Mouse (Mus musculus): ENCODE results near the gene Fam19a1. TPM values are rescaled to one million over a fixed set of nuclear protein-coding genes. Genes with fewer than 3 reads are reported as not detected.

Fam19a1 gene
- polyA plus RNA-seq, 1 experiment from 2014 or later: 10.6 TPM

DNA sequence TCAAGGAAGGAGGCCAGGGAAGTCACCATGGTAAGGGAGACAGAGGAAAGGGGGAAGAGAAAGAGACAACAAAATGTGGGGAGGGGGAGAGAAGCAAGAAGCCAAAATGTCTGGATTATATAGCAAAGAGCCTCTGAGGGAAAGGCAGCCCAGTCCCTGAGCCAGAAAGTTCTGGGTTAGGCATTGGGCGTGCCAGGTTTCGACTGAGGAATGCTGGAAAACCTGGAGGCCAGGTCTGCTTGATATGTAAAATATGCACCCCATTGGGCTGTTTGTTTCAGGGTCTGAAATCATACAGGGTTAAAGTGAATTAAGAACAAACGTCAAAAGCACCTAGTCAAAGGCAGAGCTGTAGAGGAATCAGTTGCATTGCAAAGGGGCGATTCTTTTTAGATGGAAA is 346.1 kb downstream of the Fam19a1 start:
- Histone ChIP-seq H3K27me3 (replicated peaks; ENCODE audit: control insufficient read depth, insufficient read depth, low read length) (no peaks in the 10 kb centered on the region), H3K4me3 (ENCODE audit: low read depth, low read length) (no peak overlapping the region), H3K9me3 (ENCODE audit: control insufficient read depth, low read length) (no peaks in the 10 kb centered on the region), H3K4me2 (ENCODE audit: low read length) (no peak overlapping the region), H3K27ac (ENCODE audit: low read depth) (no peak overlapping the region), H3K9ac (ENCODE audit: low read length) (no peak overlapping the region), H3K36me3 (ENCODE audit: control insufficient read depth, insufficient read depth, low read length) (no peaks in the 10 kb centered on the region), H3K4me1 (replicated peaks; ENCODE audit: control insufficient read depth, insufficient read depth, low read length) (0 out of 2 replicates have a peak, but pooled peaks cover 3% of the 10 kb centered on the region)
- WGBS: 75% methylated on average over 4 of the region's 4 CpGs
- DNase-seq (ENCODE audit: low spot score): no peak
- no peak for ATAC-seq (replicated peaks; ENCODE audit: low FRiP score, low TSS enrichment, low read depth)

GRCm38 (mm10) chr6:96499464-96499863 is 386.5 kb downstream of the Fam19a1 start:
- DNase-seq (ENCODE audit: low spot score) (no peak), ATAC-seq (replicated peaks; ENCODE audit: low FRiP score, low TSS enrichment, low read depth) (no peak)
- Histone ChIP-seq H3K27me3 (replicated peaks; ENCODE audit: control insufficient read depth, insufficient read depth, low read length) (no peaks in the 10 kb centered on the region), H3K27ac (ENCODE audit: low read depth) (no peak overlapping the region), H3K4me3 (ENCODE audit: low read depth, low read length) (no peak overlapping the region), H3K9ac (ENCODE audit: low read length) (no peak overlapping the region), H3K4me2 (ENCODE audit: low read length) (no peak overlapping the region), H3K4me1 (replicated peaks; ENCODE audit: control insufficient read depth, insufficient read depth, low read length) (no peaks in the 10 kb centered on the region), H3K36me3 (ENCODE audit: control insufficient read depth, insufficient read depth, low read length) (no peaks in the 10 kb centered on the region), H3K9me3 (ENCODE audit: control insufficient read depth, low read length) (no peaks in the 10 kb centered on the region)
- 42% methylated on average over 5 of the region's 5 CpGs for WGBS

GRCm38 (mm10) chr6:96541600-96541999 is 428.6 kb downstream of the Fam19a1 start:
- no peaks in the 10 kb centered on the region for H3K9me3 ChIP-seq (ENCODE audit: control insufficient read depth, low read length)
- H3K27me3 ChIP-seq (replicated peaks; ENCODE audit: control insufficient read depth, insufficient read depth, low read length): no peaks in the 10 kb centered on the region
- H3K4me2 ChIP-seq (ENCODE audit: low read length): no peak overlapping the region
- no peaks in the 10 kb centered on the region for H3K4me1 ChIP-seq (replicated peaks; ENCODE audit: control insufficient read depth, insufficient read depth, low read length)
- H3K36me3 ChIP-seq (ENCODE audit: control insufficient read depth, insufficient read depth, low read length): no peaks in the 10 kb centered on the region
- no peak overlapping the region for H3K9ac ChIP-seq (ENCODE audit: low read length)
- 68% methylated on average over 2 of the region's 2 CpGs for WGBS
- no peak overlapping the region for H3K27ac ChIP-seq (ENCODE audit: low read depth)
- DNase-seq (ENCODE audit: low spot score) (no peak), ATAC-seq (replicated peaks; ENCODE audit: low FRiP score, low TSS enrichment, low read depth) (no peak)
- no peak overlapping the region for H3K4me3 ChIP-seq (ENCODE audit: low read depth, low read length)

GRCm38 (mm10) chr6:96544832-96545231 is 431.9 kb downstream of the Fam19a1 start:
- H3K9ac ChIP-seq (ENCODE audit: low read length): no peak overlapping the region
- no peaks in the 10 kb centered on the region for H3K4me1 ChIP-seq (replicated peaks; ENCODE audit: control insufficient read depth, insufficient read depth, low read length)
- no peaks in the 10 kb centered on the region for H3K9me3 ChIP-seq (ENCODE audit: control insufficient read depth, low read length)
- no peak overlapping the region for H3K4me2 ChIP-seq (ENCODE audit: low read length)
- no peaks in the 10 kb centered on the region for H3K27me3 ChIP-seq (replicated peaks; ENCODE audit: control insufficient read depth, insufficient read depth, low read length)
- no peak overlapping the region for H3K4me3 ChIP-seq (ENCODE audit: low read depth, low read length)
- H3K27ac ChIP-seq (ENCODE audit: low read depth): no peak overlapping the region
- no peaks in the 10 kb centered on the region for H3K36me3 ChIP-seq (ENCODE audit: control insufficient read depth, insufficient read depth, low read length)
- no peak for DNase-seq (ENCODE audit: low spot score)
- 74% methylated on average over 3 of the region's 3 CpGs for WGBS
- ATAC-seq (replicated peaks; ENCODE audit: low FRiP score, low TSS enrichment, low read depth): no peak

DNA sequence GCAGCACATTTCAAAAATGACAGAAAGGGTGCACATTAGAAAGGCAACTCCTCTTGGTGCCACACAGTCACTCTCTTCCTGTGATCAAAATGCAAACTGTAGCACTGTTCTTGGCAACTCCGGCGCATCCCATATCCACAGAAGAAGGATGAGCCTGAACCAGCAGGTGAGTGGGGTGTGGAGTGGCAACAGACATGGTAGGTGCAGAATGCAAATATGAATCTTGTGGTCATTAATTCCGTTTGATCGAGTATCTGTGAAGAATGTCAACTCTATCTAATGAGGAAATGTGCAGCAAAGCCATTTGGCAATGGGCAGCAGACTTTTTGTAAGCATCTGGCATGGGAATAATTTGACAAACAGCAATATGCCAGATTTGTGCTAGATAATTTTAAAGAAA is 437.5 kb downstream of the Fam19a1 start:
- no peaks in the 10 kb centered on the region for H3K36me3 ChIP-seq (ENCODE audit: control insufficient read depth, insufficient read depth, low read length)
- no peak overlapping the region for H3K9ac ChIP-seq (ENCODE audit: low read length)
- DNase-seq (ENCODE audit: low spot score): no peak
- H3K4me2 ChIP-seq (ENCODE audit: low read length): no peak overlapping the region
- H3K27me3 ChIP-seq (replicated peaks; ENCODE audit: control insufficient read depth, insufficient read depth, low read length): no peaks in the 10 kb centered on the region
- no peak overlapping the region for H3K4me3 ChIP-seq (ENCODE audit: low read depth, low read length)
- H3K27ac ChIP-seq (ENCODE audit: low read depth): no peak overlapping the region
- no peaks in the 10 kb centered on the region for H3K4me1 ChIP-seq (replicated peaks; ENCODE audit: control insufficient read depth, insufficient read depth, low read length)
- H3K9me3 ChIP-seq (ENCODE audit: control insufficient read depth, low read length): no peaks in the 10 kb centered on the region
- no peak for ATAC-seq (replicated peaks; ENCODE audit: low FRiP score, low TSS enrichment, low read depth)
- WGBS: 92% methylated on average over 4 of the region's 4 CpGs

GRCm38 (mm10) chr6:96578649-96579048 is 465.7 kb downstream of the Fam19a1 start:
- H3K36me3 ChIP-seq (ENCODE audit: control insufficient read depth, insufficient read depth, low read length): no peaks in the 10 kb centered on the region
- no peak overlapping the region for H3K27ac ChIP-seq (ENCODE audit: low read depth)
- no peaks in the 10 kb centered on the region for H3K4me1 ChIP-seq (replicated peaks; ENCODE audit: control insufficient read depth, insufficient read depth, low read length)
- H3K9ac ChIP-seq (ENCODE audit: low read length): no peak overlapping the region
- no peaks in the 10 kb centered on the region for H3K9me3 ChIP-seq (ENCODE audit: control insufficient read depth, low read length)
- H3K4me2 ChIP-seq (ENCODE audit: low read length): no peak overlapping the region
- no peak for DNase-seq (ENCODE audit: low spot score)
- H3K27me3 ChIP-seq (replicated peaks; ENCODE audit: control insufficient read depth, insufficient read depth, low read length): no peaks in the 10 kb centered on the region
- 63% methylated on average over 5 of the region's 5 CpGs for WGBS
- ATAC-seq (replicated peaks; ENCODE audit: low FRiP score, low TSS enrichment, low read depth): no peak
- H3K4me3 ChIP-seq (ENCODE audit: low read depth, low read length): no peak overlapping the region

GRCm38 (mm10) chr6:96580726-96581125 is 467.8 kb downstream of the Fam19a1 start:
- ATAC-seq (replicated peaks; ENCODE audit: low FRiP score, low TSS enrichment, low read depth): no peak
- Histone ChIP-seq H3K4me2 (ENCODE audit: low read length) (no peak overlapping the region), H3K9ac (ENCODE audit: low read length) (no peak overlapping the region), H3K4me1 (replicated peaks; ENCODE audit: control insufficient read depth, insufficient read depth, low read length) (no peaks in the 10 kb centered on the region), H3K27me3 (replicated peaks; ENCODE audit: control insufficient read depth, insufficient read depth, low read length) (no peaks in the 10 kb centered on the region), H3K4me3 (ENCODE audit: low read depth, low read length) (no peak overlapping the region), H3K9me3 (ENCODE audit: control insufficient read depth, low read length) (no peaks in the 10 kb centered on the region), H3K36me3 (ENCODE audit: control insufficient read depth, insufficient read depth, low read length) (no peaks in the 10 kb centered on the region), H3K27ac (ENCODE audit: low read depth) (no peak overlapping the region)
- 63% methylated on average over 4 of the region's 4 CpGs for WGBS
- DNase-seq (ENCODE audit: low spot score): no peak

- DNase-seq (ENCODE audit: low spot score) (no peak), ATAC-seq (replicated peaks; ENCODE audit: low FRiP score, low TSS enrichment, low read depth) (no peak)
- Histone ChIP-seq H3K4me1 (replicated peaks; ENCODE audit: control insufficient read depth, insufficient read depth, low read length) (no peaks in the 10 kb centered on the region), H3K27ac (ENCODE audit: low read depth) (no peak overlapping the region), H3K27me3 (replicated peaks; ENCODE audit: control insufficient read depth, insufficient read depth, low read length) (no peaks in the 10 kb centered on the region), H3K4me3 (ENCODE audit: low read depth, low read length) (no peak overlapping the region), H3K36me3 (ENCODE audit: control insufficient read depth, insufficient read depth, low read length) (no peaks in the 10 kb centered on the region), H3K4me2 (ENCODE audit: low read length) (no peak overlapping the region), H3K9me3 (ENCODE audit: control insufficient read depth, low read length) (no peaks in the 10 kb centered on the region), H3K9ac (ENCODE audit: low read length) (no peak overlapping the region)
- WGBS: 66% methylated on average over 3 of the region's 3 CpGs
Measured at GRCm38 (mm10) chr6:96581187-96581586, 468.2 kb downstream of the Fam19a1 start.

DNA sequence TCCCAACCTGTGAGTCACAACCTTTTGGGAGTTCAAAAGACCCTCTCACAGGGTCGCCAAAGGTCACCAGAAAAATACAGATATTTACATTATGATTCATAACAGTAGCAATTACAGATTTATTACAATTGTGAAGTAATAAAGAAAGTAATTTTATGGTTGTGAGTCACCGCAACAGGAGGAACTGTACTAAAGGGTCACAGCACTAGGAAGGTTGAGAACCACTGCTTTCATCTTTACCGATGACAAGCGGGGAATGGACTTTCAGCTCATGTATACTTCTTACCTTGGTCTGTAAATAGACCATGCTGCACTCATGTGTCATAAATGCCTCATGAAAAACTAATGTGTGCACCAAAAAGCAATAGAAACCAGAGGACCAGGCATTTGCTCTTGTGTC is 474.5 kb downstream of the Fam19a1 start:
- 68% methylated on average over 4 of the region's 4 CpGs for WGBS
- H3K27me3 ChIP-seq (replicated peaks; ENCODE audit: control insufficient read depth, insufficient read depth, low read length): no peaks in the 10 kb centered on the region
- DNase-seq (ENCODE audit: low spot score): no peak
- no peaks in the 10 kb centered on the region for H3K4me1 ChIP-seq (replicated peaks; ENCODE audit: control insufficient read depth, insufficient read depth, low read length)
- H3K4me3 ChIP-seq (ENCODE audit: low read depth, low read length): no peak overlapping the region
- no peaks in the 10 kb centered on the region for H3K9me3 ChIP-seq (ENCODE audit: control insufficient read depth, low read length)
- ATAC-seq (replicated peaks; ENCODE audit: low FRiP score, low TSS enrichment, low read depth): peak; percentile 95
- H3K4me2 ChIP-seq (ENCODE audit: low read length): no peak overlapping the region
- no peak overlapping the region for H3K27ac ChIP-seq (ENCODE audit: low read depth)
- H3K9ac ChIP-seq (ENCODE audit: low read length): no peak overlapping the region
- no peaks in the 10 kb centered on the region for H3K36me3 ChIP-seq (ENCODE audit: control insufficient read depth, insufficient read depth, low read length)
